ENCODE assay signal across 24 mouse cellular contexts in genomic region chr15:66453959-66454358, GRCm38 (mm10). TPM values are rescaled to one million over a fixed set of nuclear protein-coding genes. Genes with fewer than 3 reads are reported as not detected.
A peak's percentile ranks its signal among the peaks of the same experiment; 100 is the strongest.
DNase-seq lines count a peak whose midpoint lies in the region; ATAC-seq and TF ChIP-seq lines count a peak whose summit lies in the region.
"Had no signal": no experiment of that assay in that cellular context is flagged by ENCODE, and none has a peak within 500 bp of the region (broad histone marks: within the 10 kb centered on the region; RNA-seq: fewer than 3 reads in every experiment).

No protein-coding gene starts in this region.

- TF ChIP-seq POLR2A in liver, adult 2 months (IDR thresholded peaks at IDR 0.05; ENCODE audit: extremely low read depth, insufficient read depth, low read length) = no peak
- no peak for TF ChIP-seq POLR2A in bone marrow, adult 2 months (IDR thresholded peaks at IDR 0.05; ENCODE audit: borderline replicate concordance, control insufficient read depth, low read depth, low read length)

- H3K27ac ChIP-seq in liver, adult 2 months (replicated peaks; ENCODE audit: insufficient read depth, low read depth, low read length) = no peak overlapping the region
- no peak overlapping the region for H3K27ac ChIP-seq in bone marrow, adult 2 months (ENCODE audit: control insufficient read depth, insufficient read depth, low read depth, low read length, poor library complexity)
- H3K27ac ChIP-seq in midbrain, embryonic 11.5 days (ENCODE audit: low read depth, low read length) = no peak overlapping the region
- H3K27ac ChIP-seq: embryonic facial prominence, embryonic 10.5 days; forebrain, embryonic 13.5 days; limb, embryonic 12.5 days; liver, embryonic 14.5 days; lung, embryonic 15.5 days; midbrain, embryonic 13.5 days; stomach, postnatal 0 days had no signal

- H3K79me2 ChIP-seq in liver, adult 2 months (ENCODE audit: control insufficient read depth, insufficient read depth, low read length) = no peaks in the 10 kb centered on the region

- no peak overlapping the region for H3K9ac ChIP-seq in liver, adult 2 months (ENCODE audit: low read depth, low read length)
- no peak overlapping the region for H3K9ac ChIP-seq in midbrain, embryonic 11.5 days (ENCODE audit: low read length)
- H3K9ac ChIP-seq: forebrain, embryonic 13.5 days; limb, embryonic 12.5 days; liver, embryonic 14.5 days; lung, embryonic 15.5 days; midbrain, embryonic 13.5 days had no signal

- H3K27me3 ChIP-seq in liver, adult 2 months (ENCODE audit: control insufficient read depth, insufficient read depth, low read length) = no peaks in the 10 kb centered on the region
- no peaks in the 10 kb centered on the region for H3K27me3 ChIP-seq in midbrain, embryonic 11.5 days (ENCODE audit: control insufficient read depth, insufficient read depth, low read length)
- H3K27me3 ChIP-seq: forebrain, embryonic 13.5 days; limb, embryonic 12.5 days; lung, embryonic 15.5 days; midbrain, embryonic 13.5 days had no signal

- no peak for TF ChIP-seq CTCF in liver, adult 2 months (IDR thresholded peaks at IDR 0.05; ENCODE audit: low read depth, low read length)
- TF ChIP-seq CTCF in bone marrow, adult 2 months (IDR thresholded peaks at IDR 0.05; ENCODE audit: control insufficient read depth, insufficient read depth, low read length) = no peak

- no peak overlapping the region for H3K4me2 ChIP-seq in midbrain, embryonic 11.5 days
- H3K4me2 ChIP-seq: forebrain, embryonic 13.5 days; limb, embryonic 12.5 days; lung, embryonic 15.5 days; midbrain, embryonic 13.5 days had no signal

- H3K36me3 ChIP-seq in liver, adult 2 months (ENCODE audit: control insufficient read depth, insufficient read depth, low read length) = no peaks in the 10 kb centered on the region
- H3K36me3 ChIP-seq in midbrain, embryonic 11.5 days (ENCODE audit: control insufficient read depth, insufficient read depth, low read length) = no peaks in the 10 kb centered on the region
- H3K36me3 ChIP-seq: embryonic facial prominence, embryonic 10.5 days; limb, embryonic 12.5 days; lung, embryonic 15.5 days; midbrain, embryonic 13.5 days had no signal

- H3K4me3 ChIP-seq in liver, adult 2 months (ENCODE audit: insufficient read depth, low read depth, low read length) = no peak overlapping the region
- H3K4me3 ChIP-seq in bone marrow, adult 2 months (replicated peaks; ENCODE audit: control insufficient read depth, low read depth, low read length) = peak overlapping the region; percentile 29
- H3K4me3 ChIP-seq in midbrain, embryonic 11.5 days (ENCODE audit: low read depth, low read length) = no peak overlapping the region
- H3K4me3 ChIP-seq: embryonic facial prominence, embryonic 10.5 days; forebrain, embryonic 13.5 days; limb, embryonic 12.5 days; lung, embryonic 15.5 days; midbrain, embryonic 13.5 days had no signal

- WGBS in liver, adult 2 months = 71% methylated on average over 4 of the region's 4 CpGs
- WGBS in bone marrow, adult 2 months = 28% methylated on average over 4 of the region's 4 CpGs
- 88% methylated on average over 4 of the region's 4 CpGs for WGBS in midbrain, embryonic 11.5 days

- H3K4me1 ChIP-seq in liver, adult 2 months (ENCODE audit: control insufficient read depth, insufficient read depth, low read length) = no peaks in the 10 kb centered on the region
- no peaks in the 10 kb centered on the region for H3K4me1 ChIP-seq in bone marrow, adult 2 months (ENCODE audit: control insufficient read depth, insufficient read depth, low read length)
- H3K4me1 ChIP-seq in midbrain, embryonic 11.5 days (ENCODE audit: control insufficient read depth, insufficient read depth, low read length) = no peaks in the 10 kb centered on the region
- H3K4me1 ChIP-seq: embryonic facial prominence, embryonic 10.5 days; forebrain, embryonic 13.5 days; limb, embryonic 12.5 days; lung, embryonic 15.5 days; midbrain, embryonic 13.5 days had no signal

- peak; percentile 91 for ATAC-seq in megakaryocyte, adult 5-6 weeks (ENCODE audit: poor library complexity, severe bottlenecking)
- ATAC-seq in midbrain, embryonic 11.5 days (ENCODE audit: low FRiP score) = no peak
- ATAC-seq: forebrain, embryonic 13.5 days; midbrain, embryonic 13.5 days had no signal

- H3K9me3 ChIP-seq in midbrain, embryonic 11.5 days (ENCODE audit: control insufficient read depth, low read length) = no peaks in the 10 kb centered on the region
- H3K9me3 ChIP-seq: embryonic facial prominence, embryonic 10.5 days; forebrain, embryonic 13.5 days; limb, embryonic 12.5 days; lung, embryonic 15.5 days; midbrain, embryonic 13.5 days had no signal

- peak; percentile 13 for DNase-seq in liver, adult 2 months (ENCODE audit: extremely low read depth, low read depth, low spot score)
- no peak for DNase-seq in liver
- DNase-seq in midbrain, embryonic 11.5 days (ENCODE audit: low spot score, missing footprints) = no peak
- DNase-seq in spleen, postnatal 4 days (ENCODE audit: low spot score in 2 of 2) = no peak
- no peak for DNase-seq in spleen, postnatal 14 days (ENCODE audit: low spot score in 2 of 2)
- DNase-seq: adrenal gland, postnatal 25 days; cerebellum, adult 18-20 months; cerebellum, postnatal 25 days; gastrocnemius, postnatal 25 days; kidney, adult 8-10 months; kidney, postnatal 25 days; lung, postnatal 4 days; right cerebral cortex, postnatal 14 days; spleen, adult 18-20 months had no signal

RNA-seq across cellular contexts. Expression of gene Lrrc6, which starts 46.8 kb away (rescaled TPM):
- not detected in 2 replicates for total RNA-seq in liver, adult 2 months (2014; rRNA removed)
- not detected in 2 replicates for polyA plus RNA-seq in liver, adult 2 months (2012; rRNA removed)
- not detected in 2 replicates for polyA plus RNA-seq in bone marrow, adult 2 months (2011; ENCODE audit: insufficient read depth, insufficient read length, low replicate concordance, missing spikeins)
- total RNA-seq in megakaryocyte, adult 5-6 weeks (2015) = 0.34 and 0.74 TPM in 2 replicates
- total RNA-seq in megakaryocyte, adult 5-6 weeks (2017) = 0.22 TPM in 1 of 2 replicates, not detected in the other
- 0.05 and 0.34 TPM in 2 replicates for polyA plus RNA-seq in midbrain, embryonic 11.5 days (2014; fragmentation: Nextera tagmentation; extraction: Ambion mirVana)
- total RNA-seq: gastrocnemius, postnatal 25 days had no signal
- polyA plus RNA-seq: intestine, embryonic 14.5 days; limb, embryonic 12.5 days; liver, embryonic 14.5 days had no signal
